Mouse (Mus musculus): ENCODE results near the gene Caln1. TPM values are rescaled to one million over a fixed set of nuclear protein-coding genes. Genes with fewer than 3 reads are reported as not detected.

Gene Caln1
- polyA plus RNA-seq, 1 experiment from 2014 or later: 0.14 TPM

DNA sequence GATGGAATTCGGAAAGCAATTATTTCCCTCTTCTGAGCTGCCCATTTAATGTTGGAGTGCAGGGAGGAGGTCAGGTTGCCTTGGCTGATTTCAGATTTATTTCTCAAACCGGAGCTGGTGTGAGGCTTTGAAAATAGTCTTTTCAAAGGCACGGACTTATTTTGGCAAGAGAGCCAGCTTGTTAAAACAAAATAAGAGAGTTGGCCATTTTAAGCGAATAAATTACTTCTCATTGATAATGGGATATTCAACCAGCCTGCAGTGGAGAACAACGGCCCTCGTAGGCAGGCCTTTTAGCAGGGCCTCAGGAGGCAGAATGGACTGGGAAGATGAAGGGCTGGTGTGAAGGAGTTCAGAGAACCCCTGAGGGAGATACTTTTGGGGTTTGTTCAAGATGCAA is 227.3 kb downstream of the Caln1 start:
- no peak for ATAC-seq
- H3K4me1 ChIP-seq (replicated peaks; ENCODE audit: control insufficient read depth, insufficient read depth, low read length): no peaks in the 10 kb centered on the region
- H3K27me3 ChIP-seq (replicated peaks; ENCODE audit: control insufficient read depth, insufficient read depth, low read length): no peaks in the 10 kb centered on the region
- 85% methylated on average over 6 of the region's 6 CpGs for WGBS
- TF ChIP-seq CTCF (IDR thresholded peaks at IDR 0.05; ENCODE audit: low read depth): no peak
- H3K4me3 ChIP-seq (ENCODE audit: low read depth, low read length): no peak overlapping the region
- H3K27ac ChIP-seq (ENCODE audit: low read depth, low read length): no peak overlapping the region
- H3K4me2 ChIP-seq (replicated peaks; ENCODE audit: low read depth): no peak overlapping the region
- no peaks in the 10 kb centered on the region for H3K9me3 ChIP-seq (ENCODE audit: control insufficient read depth)
- H3K9ac ChIP-seq (ENCODE audit: low read depth, low read length): no peak overlapping the region
- H3K36me3 ChIP-seq (ENCODE audit: control insufficient read depth, insufficient read depth): no peaks in the 10 kb centered on the region

DNA sequence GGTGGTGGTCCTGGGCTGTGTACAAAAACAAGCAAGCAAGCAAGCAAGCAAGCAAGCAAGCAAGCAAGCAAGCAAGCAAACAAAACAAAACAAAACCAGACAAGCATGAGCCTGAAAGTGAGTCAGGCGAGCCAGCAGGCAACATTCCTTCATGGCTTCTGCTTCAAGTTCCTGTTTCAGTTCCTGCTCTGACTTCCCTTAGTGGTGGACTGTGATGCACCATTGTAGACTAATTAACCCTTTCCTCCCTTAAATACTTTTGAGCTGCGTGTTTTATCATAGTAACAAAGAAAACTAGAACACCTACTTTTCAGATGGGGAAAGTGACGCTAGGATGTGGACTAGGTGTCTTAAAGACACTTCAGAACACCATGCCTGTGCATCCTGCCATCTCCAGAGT is 244.4 kb downstream of the Caln1 start:
- H3K36me3 ChIP-seq (ENCODE audit: control insufficient read depth, insufficient read depth): no peaks in the 10 kb centered on the region
- no peak overlapping the region for H3K27ac ChIP-seq (ENCODE audit: low read depth, low read length)
- H3K9ac ChIP-seq (ENCODE audit: low read depth, low read length): no peak overlapping the region
- WGBS: 74% methylated on average over 3 of the region's 3 CpGs
- H3K4me1 ChIP-seq (replicated peaks; ENCODE audit: control insufficient read depth, insufficient read depth, low read length): no peaks in the 10 kb centered on the region
- no peak overlapping the region for H3K4me2 ChIP-seq (replicated peaks; ENCODE audit: low read depth)
- no peak for TF ChIP-seq CTCF (IDR thresholded peaks at IDR 0.05; ENCODE audit: low read depth)
- no peak for ATAC-seq
- H3K9me3 ChIP-seq (ENCODE audit: control insufficient read depth): no peaks in the 10 kb centered on the region
- H3K27me3 ChIP-seq (replicated peaks; ENCODE audit: control insufficient read depth, insufficient read depth, low read length): no peaks in the 10 kb centered on the region
- no peak overlapping the region for H3K4me3 ChIP-seq (ENCODE audit: low read depth, low read length)

DNA sequence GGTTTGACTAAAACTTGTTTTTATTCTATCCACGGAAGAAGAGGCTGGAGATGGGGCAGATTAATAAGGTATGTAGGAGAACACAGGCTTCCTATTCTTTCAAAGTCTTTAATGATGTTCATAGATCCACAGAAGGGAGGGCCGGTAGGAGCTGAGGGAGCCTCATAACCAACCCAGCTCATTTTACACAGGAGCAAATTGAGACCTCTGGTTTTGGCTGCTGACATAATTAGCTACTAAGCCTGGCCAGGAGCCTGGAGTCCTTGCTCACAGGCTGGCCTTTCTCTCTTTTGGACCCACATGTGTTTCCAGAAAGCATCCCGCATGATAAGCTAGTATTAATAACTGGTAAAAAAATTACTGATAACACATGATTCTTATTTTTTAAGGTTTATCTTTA is 245.0 kb downstream of the Caln1 start:
- H3K4me2 ChIP-seq (replicated peaks; ENCODE audit: low read depth): no peak overlapping the region
- ATAC-seq: no peak
- no peak overlapping the region for H3K4me3 ChIP-seq (ENCODE audit: low read depth, low read length)
- H3K36me3 ChIP-seq (ENCODE audit: control insufficient read depth, insufficient read depth): no peaks in the 10 kb centered on the region
- TF ChIP-seq CTCF (IDR thresholded peaks at IDR 0.05; ENCODE audit: low read depth): no peak
- WGBS: 80% methylated on average over 3 of the region's 3 CpGs
- no peaks in the 10 kb centered on the region for H3K4me1 ChIP-seq (replicated peaks; ENCODE audit: control insufficient read depth, insufficient read depth, low read length)
- H3K27ac ChIP-seq (ENCODE audit: low read depth, low read length): no peak overlapping the region
- H3K9me3 ChIP-seq (ENCODE audit: control insufficient read depth): no peaks in the 10 kb centered on the region
- no peaks in the 10 kb centered on the region for H3K27me3 ChIP-seq (replicated peaks; ENCODE audit: control insufficient read depth, insufficient read depth, low read length)
- no peak overlapping the region for H3K9ac ChIP-seq (ENCODE audit: low read depth, low read length)

DNA sequence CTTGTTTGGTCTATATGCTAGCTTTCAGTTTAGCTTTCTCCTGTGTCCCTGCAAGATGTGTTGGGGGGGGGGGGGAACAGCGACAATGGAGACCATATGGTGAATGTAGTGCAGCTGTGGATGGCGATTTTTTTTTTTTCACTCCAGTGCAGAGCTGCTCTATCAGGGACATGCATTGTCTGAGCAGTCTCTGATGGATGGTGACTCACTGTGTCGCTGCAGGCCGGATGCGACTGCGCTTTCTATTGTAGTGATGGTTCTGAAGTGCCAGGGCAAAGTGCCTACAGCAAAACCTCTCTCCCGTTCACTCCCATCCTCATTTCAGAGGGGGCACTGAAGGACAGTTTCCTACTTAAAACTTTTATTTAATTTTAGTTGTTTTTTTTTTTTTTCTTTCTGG is 250.8 kb downstream of the Caln1 start:
- ATAC-seq: no peak
- no peak overlapping the region for H3K27ac ChIP-seq (ENCODE audit: low read depth, low read length)
- no peak overlapping the region for H3K4me2 ChIP-seq (replicated peaks; ENCODE audit: low read depth)
- H3K4me3 ChIP-seq (ENCODE audit: low read depth, low read length): no peak overlapping the region
- H3K9ac ChIP-seq (ENCODE audit: low read depth, low read length): no peak overlapping the region
- 85% methylated on average over 7 of the region's 7 CpGs for WGBS
- H3K36me3 ChIP-seq (ENCODE audit: control insufficient read depth, insufficient read depth): no peaks in the 10 kb centered on the region
- no peak for TF ChIP-seq CTCF (IDR thresholded peaks at IDR 0.05; ENCODE audit: low read depth)
- H3K27me3 ChIP-seq (replicated peaks; ENCODE audit: control insufficient read depth, insufficient read depth, low read length): no peaks in the 10 kb centered on the region
- no peaks in the 10 kb centered on the region for H3K4me1 ChIP-seq (replicated peaks; ENCODE audit: control insufficient read depth, insufficient read depth, low read length)
- no peaks in the 10 kb centered on the region for H3K9me3 ChIP-seq (ENCODE audit: control insufficient read depth)

DNA sequence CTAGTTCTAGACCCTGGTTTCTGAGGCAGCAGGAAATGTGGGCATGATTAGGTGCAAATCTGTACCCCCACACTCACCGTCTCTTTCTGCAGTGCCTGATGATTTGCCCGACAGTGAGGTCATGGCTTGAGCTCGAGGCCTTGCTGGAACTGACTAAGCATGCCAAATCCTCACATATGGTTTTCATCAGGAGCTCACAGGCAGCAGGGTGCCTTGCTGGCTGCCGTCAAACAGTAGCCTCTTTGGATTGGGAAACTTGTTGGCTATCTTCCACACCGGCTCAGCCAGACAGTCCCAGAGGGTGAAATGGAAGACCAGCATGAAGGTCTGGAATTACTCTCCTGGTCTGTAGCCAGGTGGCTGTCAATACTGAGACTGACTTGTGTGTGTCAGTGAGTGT is 254.0 kb downstream of the Caln1 start:
- 61% methylated on average over 5 of the region's 5 CpGs for WGBS
- no peaks in the 10 kb centered on the region for H3K9me3 ChIP-seq (ENCODE audit: control insufficient read depth)
- no peak overlapping the region for H3K27ac ChIP-seq (ENCODE audit: low read depth, low read length)
- no peaks in the 10 kb centered on the region for H3K4me1 ChIP-seq (replicated peaks; ENCODE audit: control insufficient read depth, insufficient read depth, low read length)
- no peaks in the 10 kb centered on the region for H3K36me3 ChIP-seq (ENCODE audit: control insufficient read depth, insufficient read depth)
- TF ChIP-seq CTCF (IDR thresholded peaks at IDR 0.05; ENCODE audit: low read depth): no peak
- no peak overlapping the region for H3K4me2 ChIP-seq (replicated peaks; ENCODE audit: low read depth)
- ATAC-seq: no peak
- no peak overlapping the region for H3K4me3 ChIP-seq (ENCODE audit: low read depth, low read length)
- no peaks in the 10 kb centered on the region for H3K27me3 ChIP-seq (replicated peaks; ENCODE audit: control insufficient read depth, insufficient read depth, low read length)
- H3K9ac ChIP-seq (ENCODE audit: low read depth, low read length): no peak overlapping the region

DNA sequence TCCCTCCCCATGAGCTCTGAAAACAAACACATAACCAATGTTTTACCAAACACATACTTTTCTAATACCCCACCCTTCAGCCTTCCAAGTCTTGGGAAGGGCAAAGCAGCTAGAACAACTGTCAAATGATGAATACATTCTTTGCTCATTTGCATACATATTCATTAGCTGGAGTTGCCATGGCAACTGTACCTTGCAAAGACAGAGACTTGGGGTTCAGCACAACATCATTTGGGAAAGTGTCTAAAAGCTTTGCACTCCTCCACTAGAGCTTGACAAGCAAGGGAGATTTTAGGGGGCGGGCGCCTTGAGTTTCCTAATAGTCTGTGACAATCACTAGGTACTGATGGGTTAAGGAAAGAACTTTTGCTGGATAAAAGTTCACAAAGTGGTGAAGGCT is 258.5 kb downstream of the Caln1 start:
- Histone ChIP-seq H3K36me3 (ENCODE audit: control insufficient read depth, insufficient read depth) (no peaks in the 10 kb centered on the region), H3K4me3 (ENCODE audit: low read depth, low read length) (no peak overlapping the region), H3K27me3 (replicated peaks; ENCODE audit: control insufficient read depth, insufficient read depth, low read length) (no peaks in the 10 kb centered on the region), H3K9me3 (ENCODE audit: control insufficient read depth) (no peaks in the 10 kb centered on the region), H3K4me2 (replicated peaks; ENCODE audit: low read depth) (no peak overlapping the region), H3K9ac (ENCODE audit: low read depth, low read length) (no peak overlapping the region), H3K4me1 (replicated peaks; ENCODE audit: control insufficient read depth, insufficient read depth, low read length) (no peaks in the 10 kb centered on the region), H3K27ac (ENCODE audit: low read depth, low read length) (no peak overlapping the region)
- ATAC-seq: no peak
- 90% methylated on average over 2 of the region's 2 CpGs for WGBS
- TF ChIP-seq CTCF (IDR thresholded peaks at IDR 0.05; ENCODE audit: low read depth): no peak

DNA sequence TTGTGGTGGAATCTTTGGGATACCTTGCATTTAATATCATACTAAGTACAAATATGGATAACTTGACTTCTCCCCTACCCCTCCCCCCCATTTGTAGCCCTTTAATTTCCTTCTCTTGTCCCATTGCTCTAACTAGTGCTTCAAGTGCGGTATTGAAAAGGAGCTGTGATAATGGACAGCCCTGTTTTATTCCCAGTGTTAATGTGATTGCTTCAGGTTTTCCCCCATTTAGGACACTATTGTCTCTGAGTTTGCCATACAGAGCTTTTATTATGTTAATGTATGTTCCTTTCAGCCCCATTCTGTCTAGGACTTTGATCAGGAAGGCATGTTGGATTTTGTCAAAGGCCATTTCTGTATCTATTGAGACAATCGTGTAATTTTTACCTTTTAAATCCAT is 266.1 kb downstream of the Caln1 start:
- Histone ChIP-seq H3K27ac (ENCODE audit: low read depth, low read length) (no peak overlapping the region), H3K27me3 (replicated peaks; ENCODE audit: control insufficient read depth, insufficient read depth, low read length) (no peaks in the 10 kb centered on the region), H3K4me1 (replicated peaks; ENCODE audit: control insufficient read depth, insufficient read depth, low read length) (no peaks in the 10 kb centered on the region), H3K9me3 (ENCODE audit: control insufficient read depth) (no peaks in the 10 kb centered on the region), H3K36me3 (ENCODE audit: control insufficient read depth, insufficient read depth) (no peaks in the 10 kb centered on the region), H3K4me3 (ENCODE audit: low read depth, low read length) (no peak overlapping the region), H3K9ac (ENCODE audit: low read depth, low read length) (no peak overlapping the region), H3K4me2 (replicated peaks; ENCODE audit: low read depth) (no peak overlapping the region)
- no peak for ATAC-seq
- 94% methylated on average over 2 of the region's 2 CpGs for WGBS
- TF ChIP-seq CTCF (IDR thresholded peaks at IDR 0.05; ENCODE audit: low read depth): no peak
